Mouse (Mus musculus) C2C12 (cell line): ENCODE data around the gene Fcho2. TPM values are rescaled to one million over a fixed set of nuclear protein-coding genes. Genes with fewer than 3 reads are reported as not detected.

Source experiments
- H3K27me3 ChIP-seq: one replicate; pipeline ENCODE4 v1.6.1; 2011; ENCODE audit not compliant: control insufficient read depth, insufficient read depth, insufficient read length
- H3K36me3 ChIP-seq: one replicate; pipeline ENCODE4 v1.6.1; 2011; ENCODE audit not compliant: control insufficient read depth, insufficient read depth
- H3K4me3 ChIP-seq: one replicate; pipeline ENCODE4 v1.5.1; 2011; ENCODE audit warnings: mild to moderate bottlenecking, control low read depth; ENCODE audit not compliant: poor library complexity, insufficient read depth, severe bottlenecking
- H3K79me2 ChIP-seq: one replicate; pipeline ENCODE4 v1.6.1; 2011; ENCODE audit not compliant: control insufficient read depth, insufficient read depth
- H3K79me3 ChIP-seq: one replicate; pipeline ENCODE4 v1.6.1; 2011; ENCODE audit warnings: low read depth, control low read depth
- H3ac ChIP-seq: one replicate; pipeline ENCODE3; 2011; ENCODE audit warnings: low read depth; ENCODE audit not compliant: control insufficient read depth, insufficient read length
- CEBPB ChIP-seq: IDR thresholded peaks from one replicate; pipeline ENCODE4 v1.6.1; 2011; ENCODE audit warnings: low read depth, mild to moderate bottlenecking, control low read depth, moderate library complexity
- CTCF ChIP-seq: IDR thresholded peaks from one replicate; pipeline ENCODE4 v1.5.1; 2011; ENCODE audit not compliant: control insufficient read depth, insufficient read depth, insufficient read length
- FOSL1 ChIP-seq: IDR thresholded peaks from one replicate; pipeline ENCODE4 v1.8.0; 2011; ENCODE audit warnings: mild to moderate bottlenecking, low read length; ENCODE audit not compliant: poor library complexity, insufficient read depth, severe bottlenecking
- MAX ChIP-seq: IDR thresholded peaks from one replicate; pipeline ENCODE4 v1.6.1; 2011; ENCODE audit warnings: mild to moderate bottlenecking, control low read depth
- MYOD1 ChIP-seq: IDR thresholded peaks from one replicate; pipeline ENCODE4 v1.6.1; 2011; ENCODE audit warnings: low read depth; ENCODE audit not compliant: control insufficient read depth, insufficient read length
- MYOG ChIP-seq: IDR thresholded peaks from one replicate; pipeline ENCODE4 v1.6.1; 2011; ENCODE audit not compliant: control insufficient read depth, insufficient read length; ENCODE audit errors: extremely low read depth
- USF1 ChIP-seq: IDR thresholded peaks from one replicate; pipeline ENCODE4 v1.6.1; 2011; ENCODE audit warnings: low read depth, mild to moderate bottlenecking, control low read depth, moderate library complexity
- long read RNA-seq, 2 experiments: library from polyadenylated mRNA; unstranded; transcript quantifications; one replicate each; pipeline ENCODE4 v2.0.0; 2019 to 2020
- polyA plus RNA-seq: library from polyadenylated mRNA; unstranded; fragments of >200 nt; fragmentation: generic; extraction: Trizol; gene quantifications from one replicate; pipeline ENCODE4 v1.2.1, GENCODE M21; 2012; ENCODE audit warnings: missing spikeins

The Fcho2 gene
- 3.1 TPM for polyA plus RNA-seq
- long read RNA-seq, experiment 1, partial matches to known transcripts, result 1 of 3 reads
- long read RNA-seq, experiment 1, other reads (novel, unspliced or antisense), result 2 of 3 reads
- long read RNA-seq, experiment 2, partial matches to known transcripts, result 0 of 2 reads
- long read RNA-seq, experiment 2, other reads (novel, unspliced or antisense), result 1 of 2 reads

GRCm38 (mm10) chr13:98815147-98815785 lies at the start of gene Fcho2:
Gene Fcho2 (minus strand): TSS chr13:98815449.
- Histone ChIP-seq H3K27me3 (no peaks in the 10 kb centered on the region), H3K4me3 (peak within 1 kb of the TSS; percentile 78), H3K79me2 (peaks cover 45% of the 10 kb centered on the region), H3K36me3 (no peaks in the 10 kb centered on the region), H3ac (peak within 1 kb of the TSS; percentile 97), H3K79me3 (peaks cover 36% of the 10 kb centered on the region)
- TF ChIP-seq CEBPB (no peak), MYOG (no peak), CTCF (peak; percentile 96), MAX (peak; percentile 32), MYOD1 (no peak), USF1 (no peak), FOSL1 (no peak)

- peaks cover 10% of the 10 kb centered on the region for H3K79me2 ChIP-seq
- peaks cover 95% of the 10 kb centered on the region for H3K36me3 ChIP-seq
- TF ChIP-seq CTCF (no peak), FOSL1 (no peak), CEBPB (no peak), MAX (no peak), MYOG (no peak), MYOD1 (no peak), USF1 (no peak)
- no peak overlapping the region for H3K4me3 ChIP-seq
- H3K79me3 ChIP-seq, result peaks cover 2% of the 10 kb centered on the region
- H3ac ChIP-seq, result no peak overlapping the region
- H3K27me3 ChIP-seq, result no peaks in the 10 kb centered on the region
These were observed 40.0 kb upstream of the Fcho2 start for GRCm38 (mm10) chr13:98855291-98855690.

- no peak for TF ChIP-seq USF1
- no peak for TF ChIP-seq MYOD1
- H3K36me3 ChIP-seq, result peaks cover 98% of the 10 kb centered on the region
- no peak overlapping the region for H3ac ChIP-seq
- H3K27me3 ChIP-seq, result no peaks in the 10 kb centered on the region
- no peak overlapping the region for H3K4me3 ChIP-seq
- H3K79me2 ChIP-seq, result peaks cover 10% of the 10 kb centered on the region
- peaks cover 6% of the 10 kb centered on the region for H3K79me3 ChIP-seq
These were observed 30.5 kb upstream of the Fcho2 start for GRCm38 (mm10) chr13:98845794-98846193.

- peaks cover 36% of the 10 kb centered on the region for H3K36me3 ChIP-seq
- H3K79me3 ChIP-seq, result no peaks in the 10 kb centered on the region
- no peaks in the 10 kb centered on the region for H3K79me2 ChIP-seq
- H3K27me3 ChIP-seq, result no peaks in the 10 kb centered on the region
- no peak overlapping the region for H3K4me3 ChIP-seq
- no peak overlapping the region for H3ac ChIP-seq
- TF ChIP-seq CTCF (no peak), CEBPB (no peak), MAX (no peak), USF1 (no peak), MYOG (no peak), MYOD1 (no peak), FOSL1 (no peak)
These were observed 21.3 kb upstream of the Fcho2 start for GRCm38 (mm10) chr13:98836423-98837088.

GRCm38 (mm10) chr13:98835740-98836139 lies 20.5 kb upstream of the Fcho2 start:
- peaks cover 28% of the 10 kb centered on the region for H3K36me3 ChIP-seq
- H3K27me3 ChIP-seq, result no peaks in the 10 kb centered on the region
- no peak overlapping the region for H3ac ChIP-seq
- TF ChIP-seq MAX (no peak), CEBPB (no peak), FOSL1 (no peak), MYOG (no peak), USF1 (no peak)
- no peaks in the 10 kb centered on the region for H3K79me2 ChIP-seq
- H3K4me3 ChIP-seq, result no peak overlapping the region
- H3K79me3 ChIP-seq, result no peaks in the 10 kb centered on the region
